Mouse (Mus musculus) G1E (cell line): ENCODE measurements around the gene Slc45a1. TPM values are rescaled to one million over a fixed set of nuclear protein-coding genes. Genes with fewer than 3 reads are reported as not detected.

Source experiments
- ATAC-seq: 2 replicates; pipeline ENCODE4 v1.8.0; 2016; ENCODE audit warnings: mild to moderate bottlenecking; ENCODE audit not compliant: insufficient number of reproducible peaks, poor library complexity, low FRiP score, severe bottlenecking; ENCODE audit errors: extremely low read depth
- DNase-seq: peaks from one replicate; pipeline ENCODE4 v3.0.0; 2012; ENCODE audit warnings: low spot score
- H3K27me3 ChIP-seq: 2 replicates; pipeline ENCODE4 v1.6.1; 2012; ENCODE audit warnings: mild to moderate bottlenecking, low read length, inconsistent platforms; ENCODE audit not compliant: insufficient read depth
- H3K36me3 ChIP-seq: replicated peaks from 2 replicates; pipeline ENCODE3; 2012; ENCODE audit warnings: mild to moderate bottlenecking, inconsistent platforms
- H3K4me1 ChIP-seq: 2 replicates; pipeline ENCODE4 v1.6.1; 2012; ENCODE audit warnings: low read depth, low read length, inconsistent platforms, mixed read lengths; ENCODE audit not compliant: insufficient read depth
- H3K4me3 ChIP-seq: 2 replicates; pipeline ENCODE4 v1.5.1; 2012; ENCODE audit warnings: low read depth, mild to moderate bottlenecking, inconsistent platforms, low read length, moderate library complexity, mixed read lengths
- H3K9me3 ChIP-seq: replicated peaks from 2 replicates; pipeline ENCODE4 v1.6.1; 2012; ENCODE audit warnings: inconsistent platforms
- CTCF ChIP-seq: IDR thresholded peaks from 2 replicates; pipeline ENCODE4 v1.5.1; 2012; ENCODE audit warnings: low read depth, low read length, inconsistent platforms, mixed read lengths
- GATA1 ChIP-seq: IDR thresholded peaks from 2 replicates; pipeline ENCODE4 v1.6.1; 2012; ENCODE audit warnings: borderline replicate concordance, low read length, inconsistent platforms, mixed read lengths
- GATA2 ChIP-seq: IDR thresholded peaks from 2 replicates; pipeline ENCODE4 v1.6.1; 2012; ENCODE audit warnings: low read depth, low read length, inconsistent platforms, borderline replicate concordance
- POLR2AphosphoS5 ChIP-seq: IDR thresholded peaks from 2 replicates; pipeline ENCODE4 v1.6.1; 2012; ENCODE audit warnings: low read depth, low read length, inconsistent platforms; ENCODE audit not compliant: insufficient replicate concordance
- TAL1 ChIP-seq: conservative IDR thresholded peaks from 2 replicates; pipeline ENCODE4 v1.6.1; 2012; ENCODE audit warnings: low read depth, low read length, inconsistent platforms, mixed read lengths
- polyA plus RNA-seq: library from polyadenylated mRNA; stranded (reverse); fragments of >175 nt; gene quantifications from 2 replicates; pipeline ENCODE4 v1.2.3, GENCODE M21; 2012
- total RNA-seq, 2 experiments: library from RNA; stranded (forward) in 1 of 2; stranded (reverse) in 1 of 2; fragments of 200-1000 nt in 1 of 2; fragments of >200 nt in 1 of 2; fragmentation: Nextera tagmentation in 1 of 2; gene quantifications; 2 replicates each; pipeline ENCODE4 v1.2.3; 2014 to 2017

Gene Slc45a1
- total and polyA plus RNA-seq, 3 experiments = 0.22 TPM; not detected in 2

DNA sequence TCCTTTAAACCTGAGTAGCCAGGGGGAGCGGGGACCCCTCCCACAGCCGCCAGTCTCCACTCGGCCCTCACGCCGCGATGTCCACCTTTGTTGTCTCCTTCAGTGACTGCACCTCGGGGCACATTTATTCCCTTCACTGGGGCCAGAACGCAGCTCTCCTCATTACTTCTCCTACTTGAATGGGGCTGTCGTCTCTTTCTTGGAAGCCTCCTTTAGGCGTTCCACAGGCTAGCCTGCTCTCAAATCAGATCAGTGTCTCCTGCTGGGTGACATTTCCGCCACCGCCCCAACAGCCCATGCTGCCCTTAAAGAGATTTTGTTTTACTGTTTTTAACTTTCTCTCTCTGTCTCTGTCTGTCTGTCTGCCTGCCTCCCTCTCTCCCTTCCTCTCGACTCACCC, 9.9 kb upstream of the Slc45a1 start:
- no peak overlapping the region for H3K4me3 ChIP-seq
- peaks cover 11% of the 10 kb centered on the region for H3K27me3 ChIP-seq
- ATAC-seq (no peak), DNase-seq (no peak)
- no peaks in the 10 kb centered on the region for H3K36me3 ChIP-seq
- H3K4me1 ChIP-seq = peaks cover 36% of the 10 kb centered on the region
- no peak for TF ChIP-seq TAL1
- no peak for TF ChIP-seq CTCF
- no peak for TF ChIP-seq GATA1
- no peak for TF ChIP-seq POLR2AphosphoS5
- TF ChIP-seq GATA2 = no peak
- H3K9me3 ChIP-seq = 0 out of 2 replicates have a peak, but pooled peaks cover 3% of the 10 kb centered on the region

DNA sequence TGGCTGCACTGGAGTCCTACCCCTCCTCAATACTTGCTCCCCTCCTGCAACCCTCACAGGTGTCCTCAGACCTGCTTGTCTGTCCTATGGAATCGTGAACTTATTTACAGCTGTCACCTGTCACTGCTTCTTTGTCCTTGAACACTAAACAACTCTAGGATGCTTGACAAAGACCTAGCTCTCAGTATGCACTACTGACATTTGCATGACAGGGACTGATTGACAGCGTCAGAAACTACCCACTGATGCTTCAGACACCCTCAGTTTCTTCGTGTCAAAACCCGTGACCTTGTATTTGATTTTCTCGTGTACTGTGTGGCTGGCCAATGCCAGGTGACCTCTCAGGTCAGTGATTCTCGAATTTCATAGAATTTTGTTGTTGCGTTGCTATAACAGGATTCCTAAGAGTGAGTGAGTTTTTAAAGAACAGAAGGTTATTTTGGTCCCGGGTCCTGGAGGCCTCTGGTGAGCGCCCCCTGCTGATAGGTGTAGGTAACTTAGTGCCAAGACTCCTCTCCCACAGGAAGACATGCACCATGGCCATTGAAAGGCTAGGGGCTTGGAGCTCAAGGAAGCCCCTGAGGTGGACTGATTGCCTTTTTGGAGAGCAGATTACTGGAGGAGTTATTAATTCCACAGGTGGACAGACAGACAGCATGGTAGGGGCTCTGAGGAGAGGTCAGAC, 8.1 kb upstream of the Slc45a1 start:
- H3K27me3 ChIP-seq = peaks cover 12% of the 10 kb centered on the region

DNA sequence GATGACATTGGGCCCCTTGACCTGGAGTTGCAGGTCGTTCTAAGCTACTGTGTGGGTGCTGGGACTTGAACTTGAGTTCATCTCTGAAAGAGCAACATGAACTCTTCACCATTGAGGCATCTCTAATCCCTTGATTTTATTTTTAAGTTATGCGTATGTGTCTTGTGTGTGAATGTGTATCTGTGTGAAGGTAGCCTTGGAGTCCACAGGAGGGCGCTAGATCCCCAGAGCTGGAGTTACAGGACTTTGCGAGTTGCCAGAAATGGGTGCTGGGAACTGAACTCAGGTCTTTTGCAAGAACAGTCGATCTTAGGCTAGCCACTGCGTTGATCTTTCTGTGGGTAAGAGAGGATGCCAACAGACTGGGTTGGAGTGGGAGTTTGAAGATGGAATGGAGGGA, 4.5 kb upstream of the Slc45a1 start:
- TF ChIP-seq TAL1 (no peak), GATA1 (no peak), POLR2AphosphoS5 (no peak), CTCF (no peak), GATA2 (no peak)
- Histone ChIP-seq H3K9me3 (peaks cover 5% of the 10 kb centered on the region; the same call in 1 of the 2 replicates), H3K36me3 (no peaks in the 10 kb centered on the region), H3K27me3 (peaks cover 21% of the 10 kb centered on the region), H3K4me3 (no peak overlapping the region), H3K4me1 (peaks cover 34% of the 10 kb centered on the region)
- ATAC-seq = no peak
- DNase-seq = no peak

More for the DNA sequence above, 8.1 kb upstream of the Slc45a1 start:
- Histone ChIP-seq H3K4me3 (no peak overlapping the region), H3K36me3 (no peaks in the 10 kb centered on the region), H3K4me1 (peaks cover 32% of the 10 kb centered on the region), H3K9me3 (peaks cover 5% of the 10 kb centered on the region; the same call in 1 of the 2 replicates)
- TF ChIP-seq POLR2AphosphoS5 (no peak), GATA1 (no peak), CTCF (peak; percentile 51; the same call in 1 of the 2 replicates), TAL1 (no peak), GATA2 (no peak)
- no peak for ATAC-seq
- peak; percentile 39 for DNase-seq

DNA sequence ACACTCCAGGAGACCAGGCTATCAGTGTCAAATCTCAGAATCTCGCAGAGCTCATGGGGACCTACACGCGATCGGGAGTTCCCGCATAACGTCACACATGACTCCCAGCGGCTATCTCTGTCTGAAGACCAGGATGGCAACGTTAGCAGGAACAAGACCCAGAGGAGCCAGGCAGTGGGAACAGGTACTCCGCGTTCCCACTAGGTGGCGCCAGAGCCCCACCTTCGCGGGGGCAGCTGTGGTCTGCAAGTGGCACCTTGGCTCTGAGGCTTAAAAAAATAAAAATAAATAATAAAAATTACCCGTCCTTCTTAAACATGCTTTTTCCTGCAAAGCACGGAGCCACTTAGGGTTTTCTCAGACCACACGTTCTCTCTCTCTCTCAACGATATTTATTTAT, 4.0 kb upstream of the Slc45a1 start:
- ATAC-seq = peak; percentile 66
- DNase-seq = peak; percentile 87
- TF ChIP-seq CTCF = peak; percentile 85
- TF ChIP-seq TAL1 = no peak
- no peaks in the 10 kb centered on the region for H3K36me3 ChIP-seq
- H3K4me3 ChIP-seq = no peak overlapping the region; the same call in 1 of the 2 replicates
- peaks cover 22% of the 10 kb centered on the region for H3K27me3 ChIP-seq
- H3K4me1 ChIP-seq = peaks cover 34% of the 10 kb centered on the region
- H3K9me3 ChIP-seq = peaks cover 5% of the 10 kb centered on the region; the same call in 1 of the 2 replicates

DNA sequence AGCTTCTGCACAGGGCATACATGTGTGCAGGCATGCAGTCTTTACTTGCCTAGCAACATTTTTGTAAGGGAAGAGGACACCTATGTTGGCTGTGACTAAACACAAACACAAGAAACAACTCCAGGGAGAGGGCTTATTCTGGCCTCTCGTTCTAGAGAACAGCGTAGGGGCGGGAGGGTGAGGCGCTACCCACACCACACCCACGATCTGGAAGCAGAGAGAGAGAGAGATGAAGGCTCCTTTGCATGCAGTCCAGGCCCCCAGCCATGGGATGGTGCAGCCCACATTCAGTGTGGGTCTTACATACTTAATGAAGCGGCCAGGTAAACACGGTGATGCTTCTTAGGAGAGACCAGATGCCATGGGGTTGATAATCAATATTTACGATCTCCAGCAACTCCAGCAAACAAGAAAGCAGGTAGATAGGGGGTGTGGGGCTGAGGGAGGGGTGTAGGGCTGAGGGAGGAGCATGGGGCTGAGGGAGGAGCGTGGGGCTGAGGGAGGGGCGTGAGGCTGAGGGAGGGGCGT, 1.2 kb upstream of the Slc45a1 start:
- peaks cover 22% of the 10 kb centered on the region for H3K27me3 ChIP-seq
- ATAC-seq = no peak

DNA sequence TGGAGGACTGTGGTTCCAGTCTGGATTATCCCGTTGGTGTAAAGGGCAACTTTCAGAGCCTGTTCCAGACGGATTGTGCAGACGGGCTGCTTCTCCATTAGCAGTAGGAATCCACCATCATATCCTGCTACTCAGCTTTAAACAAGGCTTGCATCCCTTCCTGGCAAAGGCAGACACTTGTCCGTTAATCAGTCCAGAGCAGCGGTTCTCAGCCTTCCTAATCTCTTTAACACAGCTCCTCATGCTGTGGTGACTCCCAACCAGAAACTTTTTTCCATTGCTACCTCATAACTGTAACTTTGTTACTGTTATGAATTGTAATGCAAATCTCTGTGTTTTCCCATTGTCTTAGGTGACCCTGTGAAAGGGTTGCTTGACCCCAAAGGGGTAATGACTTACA, 2.6 kb downstream of the Slc45a1 start:
- ATAC-seq (peak; percentile 46; the same call in 1 of the 2 replicates), DNase-seq (no peak)
- Histone ChIP-seq H3K4me3 (no peak overlapping the region; the same call in 1 of the 2 replicates), H3K9me3 (peaks cover 3% of the 10 kb centered on the region; the same call in 1 of the 2 replicates), H3K27me3 (peaks cover 28% of the 10 kb centered on the region), H3K4me1 (peaks cover 32% of the 10 kb centered on the region), H3K36me3 (no peaks in the 10 kb centered on the region)
- TF ChIP-seq POLR2AphosphoS5 = no peak
- peak; percentile 71 for TF ChIP-seq TAL1

More for the DNA sequence above, 1.2 kb upstream of the Slc45a1 start:
- DNase-seq = no peak
- H3K4me3 ChIP-seq = peak overlapping the region; percentile 11; the same call in 1 of the 2 replicates
- no peak for TF ChIP-seq GATA2
- TF ChIP-seq CTCF = no peak
- H3K9me3 ChIP-seq = peaks cover 5% of the 10 kb centered on the region; the same call in 1 of the 2 replicates
- no peaks in the 10 kb centered on the region for H3K36me3 ChIP-seq
- peaks cover 47% of the 10 kb centered on the region for H3K4me1 ChIP-seq

DNA sequence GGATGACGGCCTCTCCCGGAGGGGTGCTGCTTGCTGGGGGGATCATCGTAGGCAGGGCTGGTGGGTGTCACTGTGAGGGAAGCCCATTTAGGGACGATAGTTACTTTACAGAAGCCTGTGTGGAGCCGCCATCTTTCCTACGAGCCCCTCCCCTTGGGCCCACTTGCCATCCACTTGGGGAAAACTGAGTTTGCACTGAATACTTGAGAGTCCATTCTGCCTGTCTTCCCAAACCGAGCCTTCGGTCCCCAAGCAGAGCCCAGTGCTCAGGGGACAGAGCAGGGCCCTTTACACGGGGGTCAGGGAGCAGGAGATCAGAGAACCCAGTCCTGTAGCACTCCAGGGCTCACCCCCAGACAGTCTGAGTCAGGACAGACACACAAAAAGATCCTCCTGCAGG, 7.7 kb downstream of the Slc45a1 start:
- Histone ChIP-seq H3K27me3 (peaks cover 43% of the 10 kb centered on the region), H3K36me3 (no peaks in the 10 kb centered on the region), H3K4me1 (peaks cover 6% of the 10 kb centered on the region), H3K9me3 (no peaks in the 10 kb centered on the region), H3K4me3 (no peak overlapping the region)
- no peak for ATAC-seq
- no peak for TF ChIP-seq GATA2
- TF ChIP-seq CTCF = no peak
- no peak for TF ChIP-seq TAL1
- TF ChIP-seq GATA1 = no peak
- TF ChIP-seq POLR2AphosphoS5 = no peak
- no peak for DNase-seq
